Mouse (Mus musculus) liver, embryonic 14.5 days (tissue): ENCODE data around the gene Sord. TPM values are rescaled to one million over a fixed set of nuclear protein-coding genes. Genes with fewer than 3 reads are reported as not detected.

Source experiments
- ATAC-seq: fragments of 200-750 bp; cut with Nextera tagmentation; 2 replicates; pipeline ENCODE4 v1.8.0; 2017; ENCODE audit warnings: moderate number of reproducible peaks, mild to moderate bottlenecking, moderate library complexity; ENCODE audit not compliant: insufficient read depth
- DNase-seq, 3 experiments: peaks; one replicate each; pipeline ENCODE4 v3.0.0-alpha.2; 2012 to 2013; ENCODE audit warnings: low read depth in 3 of 3, low spot score in 3 of 3
- H3K27ac ChIP-seq: fragments of 300-500 bp; sonication (generic); 2 replicates; pipeline ENCODE4 v1.5.1; 2014; ENCODE audit warnings: moderate library complexity, mild to moderate bottlenecking, control low read depth, inconsistent platforms
- H3K27me3 ChIP-seq: fragments of 300-500 bp; sonication (generic); 2 replicates; pipeline ENCODE4 v1.6.1; 2014; ENCODE audit warnings: mild to moderate bottlenecking, low read length, moderate library complexity; ENCODE audit not compliant: control insufficient read depth, insufficient read depth
- H3K36me3 ChIP-seq: fragments of 300-500 bp; sonication (generic); replicated peaks from 2 replicates; pipeline ENCODE4 v1.6.1; 2014; ENCODE audit warnings: low read depth; ENCODE audit not compliant: control insufficient read depth, insufficient read depth
- H3K4me1 ChIP-seq, 2 experiments: fragments of 200-500 bp in 1 of 2; fragments of 300-500 bp in 1 of 2; sonication (generic) in 1 of 2; replicated peaks; 2 replicates each; pipeline ENCODE4 v1.6.1; 2012 to 2014; ENCODE audit warnings: antibody characterized with exemption in 1 of 2, inconsistent platforms in 1 of 2, low read length in 1 of 2; ENCODE audit not compliant: control insufficient read depth in 2 of 2, insufficient read depth in 2 of 2
- H3K4me2 ChIP-seq: fragments of 300-500 bp; sonication (generic); 2 replicates; pipeline ENCODE4 v1.6.1; 2014; ENCODE audit warnings: low read depth, mild to moderate bottlenecking, control low read depth, moderate library complexity
- H3K4me3 ChIP-seq, 2 experiments: fragments of 200-500 bp in 1 of 2; fragments of 300-500 bp in 1 of 2; sonication (generic) in 1 of 2; 2 replicates each; pipeline ENCODE4 v1.5.1; 2012 to 2014; ENCODE audit warnings: low read depth in 2 of 2, low read length in 2 of 2, mild to moderate bottlenecking in 2 of 2, control low read depth in 1 of 2, inconsistent platforms in 1 of 2, moderate library complexity in 1 of 2; ENCODE audit not compliant: insufficient read depth in 1 of 2
- H3K9ac ChIP-seq: fragments of 300-500 bp; sonication (generic); replicated peaks from 2 replicates; pipeline ENCODE4 v1.6.1; 2014; ENCODE audit warnings: mild to moderate bottlenecking, control low read depth, moderate library complexity
- H3K9me3 ChIP-seq: fragments of 300-500 bp; sonication (generic); 2 replicates; pipeline ENCODE4 v1.6.1; 2016; ENCODE audit warnings: low read length, mixed read lengths; ENCODE audit not compliant: control insufficient read depth
- CTCF ChIP-seq: IDR thresholded peaks from 2 replicates; pipeline ENCODE4 v1.5.1; 2016; ENCODE audit warnings: antibody characterized with exemption, low read depth, control low read depth
- EP300 ChIP-seq: IDR thresholded peaks from 2 replicates; pipeline ENCODE4 v1.6.1; 2016; ENCODE audit warnings: antibody characterized with exemption, low read depth
- WGBS: fragments of 180-500 bp; shearing (Covaris S2); extraction: QIAGEN DNeasy Blood & Tissue Kit; methylation state at CpG from one replicate; pipeline ENCODE4 v1.1.7; 2014; ENCODE audit not compliant: insufficient replicate concordance; 5-methylcytosine and 5-hydroxymethylcytosine counted together
- polyA plus RNA-seq, 2 experiments: library from polyadenylated mRNA; depleted of rRNA in 1 of 2; stranded (reverse) in 1 of 2; unstranded in 1 of 2; fragments of >200 nt; fragmentation: Nextera tagmentation in 1 of 2; extraction: Ambion mirVana in 1 of 2; gene quantifications; 2 replicates each; pipeline versions ENCODE4 v1.2.1 to v1.2.3; 2012 to 2014

The Sord gene
- polyA plus RNA-seq, 2 experiments: 68.4 to 146 TPM

GRCm38 (mm10) chr2:122230395-122230794 is 4.2 kb upstream of the Sord start:
- TF ChIP-seq EP300: no peak
- no peak for TF ChIP-seq CTCF
- Histone ChIP-seq H3K9ac (no peak overlapping the region), H3K4me1 (peaks cover 17 to 30% of the 10 kb centered on the region in 2 experiments), H3K27ac (no peak overlapping the region), H3K9me3 (no peaks in the 10 kb centered on the region), H3K4me2 (no peak overlapping the region), H3K36me3 (no peaks in the 10 kb centered on the region), H3K4me3 (no peak overlapping the region), H3K27me3 (no peaks in the 10 kb centered on the region)
- 76% methylated on average over 6 of the region's 6 CpGs for WGBS
- DNase-seq (no peak), ATAC-seq (no peak)

- DNase-seq (no peak), ATAC-seq (no peak)
- Histone ChIP-seq H3K9ac (no peak overlapping the region), H3K4me1 (peaks cover 21 to 35% of the 10 kb centered on the region in 2 experiments), H3K4me3 (no peak overlapping the region), H3K9me3 (no peaks in the 10 kb centered on the region), H3K36me3 (no peaks in the 10 kb centered on the region), H3K4me2 (no peak overlapping the region), H3K27me3 (no peaks in the 10 kb centered on the region), H3K27ac (no peak overlapping the region)
- TF ChIP-seq CTCF: no peak
- no peak for TF ChIP-seq EP300
- WGBS: 80% methylated on average over 9 of the region's 9 CpGs
Observed at GRCm38 (mm10) chr2:122231616-122232015, 2.9 kb upstream of the Sord start.

- WGBS: 45% methylated on average over 5 of the region's 5 CpGs
- DNase-seq: no peak
- H3K36me3 ChIP-seq: no peaks in the 10 kb centered on the region
- TF ChIP-seq EP300 (no peak), CTCF (no peak)
- H3K27me3 ChIP-seq: no peaks in the 10 kb centered on the region
- H3K4me2 ChIP-seq: peak overlapping the region; percentile 94; the same call in 1 of the 2 replicates
- no peak overlapping the region for H3K9ac ChIP-seq
- no peak overlapping the region for H3K27ac ChIP-seq
- H3K4me1 ChIP-seq: peaks cover 18 to 33% of the 10 kb centered on the region in 2 experiments
- ATAC-seq: no peak
- 0 out of 4 replicates have a peak overlapping the region, but pooled peaks of 1 of the 2 experiments have one; percentile 81 for H3K4me3 ChIP-seq
- H3K9me3 ChIP-seq: no peaks in the 10 kb centered on the region
Observed at GRCm38 (mm10) chr2:122233341-122233740, 1.2 kb upstream of the Sord start.

GRCm38 (mm10) chr2:122233759-122234557 is 591 bp upstream of the Sord start:
- Histone ChIP-seq H3K4me3 (peak overlapping the region; percentile 81), H3K36me3 (no peaks in the 10 kb centered on the region), H3K9ac (peak overlapping the region; percentile 85), H3K9me3 (no peaks in the 10 kb centered on the region), H3K27me3 (no peaks in the 10 kb centered on the region), H3K4me1 (peaks cover 18 to 31% of the 10 kb centered on the region in 2 experiments), H3K27ac (peak overlapping the region; percentile 82), H3K4me2 (peak overlapping the region; percentile 94)
- peak; percentile 13; the same call in 1 of the 2 replicates for ATAC-seq
- no peak for TF ChIP-seq CTCF
- TF ChIP-seq EP300: no peak
- DNase-seq: peak in 2 of 3 experiments; percentile 36 to 48
- 7% methylated on average over 26 of the region's 26 CpGs for WGBS

GRCm38 (mm10) chr2:122235425-122235824 is 876 bp downstream of the Sord start:
- DNase-seq: peak; percentile 31 to 43 (median 41)
- Histone ChIP-seq H3K36me3 (no peaks in the 10 kb centered on the region), H3K4me1 (peaks cover 14 to 32% of the 10 kb centered on the region in 2 experiments), H3K4me3 (peak overlapping the region; percentile 49 to 81), H3K27me3 (no peaks in the 10 kb centered on the region), H3K4me2 (peak overlapping the region; percentile 94), H3K9ac (peak overlapping the region; percentile 85), H3K27ac (peak overlapping the region; percentile 82), H3K9me3 (no peaks in the 10 kb centered on the region)
- peak; percentile 29 for ATAC-seq
- 10% methylated on average over 2 of the region's 2 CpGs for WGBS
- TF ChIP-seq CTCF (no peak), EP300 (no peak)
